Mouse (Mus musculus): Measurements from ENCODE around the gene Sln. TPM values are rescaled to one million over a fixed set of nuclear protein-coding genes. Genes with fewer than 3 reads are reported as not detected.

Gene Sln
- not detected in 2 replicates for polyA plus RNA-seq (2014; fragmentation: Nextera tagmentation; extraction: Ambion mirVana)

DNA sequence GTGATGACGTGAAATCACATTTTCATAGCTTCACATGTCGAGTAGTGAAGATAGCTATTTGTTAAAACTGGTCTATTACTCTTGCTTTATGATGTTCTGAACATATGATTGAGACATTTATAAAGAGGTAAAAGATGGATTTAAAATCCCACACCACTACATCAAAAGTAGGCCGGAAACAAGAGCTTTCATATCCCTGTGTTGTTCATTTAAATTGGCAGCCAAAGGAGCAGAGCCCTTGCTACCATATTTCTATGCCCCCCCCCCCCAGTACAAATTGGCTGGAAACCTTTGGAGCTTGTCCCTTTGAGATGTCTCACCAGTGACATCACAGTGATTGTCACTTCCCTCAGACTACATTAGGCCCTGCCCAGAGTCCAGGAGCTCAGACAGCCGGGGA lies at the start of gene Sln:
Sln (plus strand) TSS at position 301 of the 400 bp plus-strand sequence.
- Histone ChIP-seq H3K27ac (ENCODE audit: low read depth, low read length) (no peak within 1 kb of the TSS), H3K27me3 (ENCODE audit: control insufficient read depth, insufficient read depth, low read length) (no peaks in the 10 kb centered on the region), H3K4me2 (ENCODE audit: low read depth, low read length, severe bottlenecking) (no peak within 1 kb of the TSS), H3K9ac (ENCODE audit: low read length) (no peak within 1 kb of the TSS), H3K4me1 (replicated peaks; ENCODE audit: control insufficient read depth, insufficient read depth, low read length) (no peaks in the 10 kb centered on the region), H3K4me3 (ENCODE audit: low read depth, low read length) (no peak within 1 kb of the TSS), H3K36me3 (ENCODE audit: control insufficient read depth, insufficient read depth, low read length) (no peaks in the 10 kb centered on the region), H3K9me3 (ENCODE audit: control insufficient read depth, low read length) (no peaks in the 10 kb centered on the region)
- ATAC-seq (replicated peaks; ENCODE audit: low FRiP score) (no peak), DNase-seq (ENCODE audit: low spot score) (no peak)
- 86% methylated on average over 4 of the region's 4 CpGs for WGBS

DNA sequence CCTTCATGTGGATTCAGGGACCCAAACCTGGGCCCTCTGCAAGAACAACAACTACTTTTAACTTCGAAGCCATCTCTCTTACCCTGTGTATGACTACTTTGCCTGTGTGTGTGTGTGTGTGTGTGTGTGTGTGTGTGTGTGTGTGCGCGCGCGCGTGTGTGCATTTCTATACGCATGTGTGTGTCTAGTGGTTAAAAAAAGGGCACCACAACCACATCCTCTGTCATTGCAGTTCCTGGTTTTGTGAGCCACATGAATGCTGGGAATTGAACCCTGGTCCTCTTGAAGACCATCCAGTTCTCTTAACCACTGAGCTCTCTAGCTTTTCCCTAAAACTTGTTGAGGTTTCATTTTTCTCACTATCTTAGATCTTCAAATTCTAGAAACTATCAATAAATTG lies 47.0 kb upstream of the Sln start:
- H3K27ac ChIP-seq (ENCODE audit: low read depth, low read length), result no peak overlapping the region
- no peaks in the 10 kb centered on the region for H3K36me3 ChIP-seq (ENCODE audit: control insufficient read depth, insufficient read depth, low read length)
- ATAC-seq (replicated peaks; ENCODE audit: low FRiP score), result no peak
- no peaks in the 10 kb centered on the region for H3K27me3 ChIP-seq (ENCODE audit: control insufficient read depth, insufficient read depth, low read length)
- H3K4me1 ChIP-seq (replicated peaks; ENCODE audit: control insufficient read depth, insufficient read depth, low read length), result no peaks in the 10 kb centered on the region
- no peaks in the 10 kb centered on the region for H3K9me3 ChIP-seq (ENCODE audit: control insufficient read depth, low read length)
- 97% methylated on average over 7 of the region's 7 CpGs for WGBS
- no peak overlapping the region for H3K9ac ChIP-seq (ENCODE audit: low read length)
- no peak overlapping the region for H3K4me3 ChIP-seq (ENCODE audit: low read depth, low read length)
- no peak overlapping the region for H3K4me2 ChIP-seq (ENCODE audit: low read depth, low read length, severe bottlenecking)
- DNase-seq (ENCODE audit: low spot score), result no peak

DNA sequence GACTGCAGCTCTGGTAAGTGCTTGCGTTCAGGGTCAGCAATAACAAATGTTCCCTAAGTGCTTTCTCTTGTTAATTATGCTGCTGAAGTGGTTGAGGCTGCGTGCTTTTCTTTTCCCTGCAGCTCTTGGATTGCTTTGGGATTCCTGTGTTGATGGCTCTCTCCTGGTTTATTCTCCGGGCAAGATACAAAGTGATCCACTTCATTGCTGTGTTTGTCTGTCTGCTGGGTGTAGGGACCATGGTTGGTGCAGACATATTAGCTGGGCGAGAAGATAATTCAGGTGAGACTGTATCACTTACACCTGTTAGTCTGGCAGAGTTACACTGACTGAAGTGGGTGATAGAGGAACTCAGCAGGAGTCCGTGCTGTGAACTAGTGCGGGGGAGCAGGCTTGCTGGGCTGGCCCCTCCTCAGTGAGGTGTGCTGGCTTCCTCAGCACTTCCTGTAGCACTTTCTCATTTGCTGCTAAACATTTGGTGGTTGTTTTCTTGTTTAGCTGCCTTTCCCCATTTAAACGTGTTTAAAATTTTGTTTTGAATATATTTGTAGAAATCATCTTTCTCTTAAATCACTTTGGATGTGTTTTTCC lies 43.4 kb upstream of the Sln start:
- H3K9me3 ChIP-seq (ENCODE audit: control insufficient read depth, low read length), result no peaks in the 10 kb centered on the region
- H3K4me2 ChIP-seq (ENCODE audit: low read depth, low read length, severe bottlenecking), result no peak overlapping the region
- H3K36me3 ChIP-seq (ENCODE audit: control insufficient read depth, insufficient read depth, low read length), result no peaks in the 10 kb centered on the region
- H3K4me1 ChIP-seq (replicated peaks; ENCODE audit: control insufficient read depth, insufficient read depth, low read length), result no peaks in the 10 kb centered on the region
- H3K9ac ChIP-seq (ENCODE audit: low read length), result no peak overlapping the region
- no peak for DNase-seq (ENCODE audit: low spot score)
- no peaks in the 10 kb centered on the region for H3K27me3 ChIP-seq (ENCODE audit: control insufficient read depth, insufficient read depth, low read length)
- ATAC-seq (replicated peaks; ENCODE audit: low FRiP score), result no peak
- 29% methylated on average over 7 of the region's 7 CpGs for WGBS
- no peak overlapping the region for H3K27ac ChIP-seq (ENCODE audit: low read depth, low read length)
- no peak overlapping the region for H3K4me3 ChIP-seq (ENCODE audit: low read depth, low read length)

DNA sequence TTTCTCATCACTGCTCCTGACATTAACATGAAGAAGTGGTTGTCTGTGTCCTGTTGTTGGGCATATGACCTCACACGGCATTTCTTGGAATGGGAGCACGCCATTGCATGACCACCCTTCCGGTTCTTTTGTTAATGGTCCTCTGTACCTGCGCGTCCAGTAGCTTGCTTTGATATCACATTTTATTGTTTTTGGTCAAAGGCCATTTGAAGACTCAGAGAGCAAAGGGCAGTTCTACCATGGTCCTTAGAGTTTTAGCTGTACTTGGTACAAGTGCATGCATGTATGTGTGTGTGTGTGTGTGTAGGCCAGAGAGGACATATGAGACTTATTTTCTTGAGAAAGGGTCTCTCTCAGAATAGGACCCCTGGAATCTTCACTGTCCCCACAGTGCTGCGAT lies 36.5 kb upstream of the Sln start:
- Histone ChIP-seq H3K4me1 (replicated peaks; ENCODE audit: control insufficient read depth, insufficient read depth, low read length) (no peaks in the 10 kb centered on the region), H3K27ac (ENCODE audit: low read depth, low read length) (no peak overlapping the region), H3K27me3 (ENCODE audit: control insufficient read depth, insufficient read depth, low read length) (no peaks in the 10 kb centered on the region), H3K36me3 (ENCODE audit: control insufficient read depth, insufficient read depth, low read length) (no peaks in the 10 kb centered on the region), H3K4me2 (ENCODE audit: low read depth, low read length, severe bottlenecking) (no peak overlapping the region), H3K4me3 (ENCODE audit: low read depth, low read length) (no peak overlapping the region), H3K9me3 (ENCODE audit: control insufficient read depth, low read length) (no peaks in the 10 kb centered on the region), H3K9ac (ENCODE audit: low read length) (no peak overlapping the region)
- DNase-seq (ENCODE audit: low spot score) (no peak), ATAC-seq (replicated peaks; ENCODE audit: low FRiP score) (no peak)
- WGBS, result 94% methylated on average over 6 of the region's 6 CpGs

DNA sequence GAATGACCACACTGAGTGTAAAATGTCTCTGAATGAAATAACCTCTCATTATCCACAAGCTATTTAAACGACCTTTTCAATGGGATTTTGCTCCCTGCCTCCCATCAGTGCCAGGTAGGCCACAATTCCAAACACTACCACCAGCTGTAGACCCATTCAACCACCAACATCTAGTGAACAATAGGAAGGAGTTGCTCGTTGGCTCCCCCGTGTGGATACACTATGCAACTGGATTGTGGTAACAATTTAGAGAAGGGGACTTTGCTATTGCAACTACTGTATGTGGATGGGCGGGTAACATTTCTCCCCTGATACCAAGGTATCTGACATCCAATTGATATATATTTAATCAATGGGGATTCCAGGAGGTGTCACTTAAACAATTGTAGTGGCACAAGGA lies 31.2 kb upstream of the Sln start:
- DNase-seq (ENCODE audit: low spot score) (peak; percentile 68), ATAC-seq (replicated peaks; ENCODE audit: low FRiP score) (no peak)
- Histone ChIP-seq H3K9ac (ENCODE audit: low read length) (no peak overlapping the region), H3K27ac (ENCODE audit: low read depth, low read length) (no peak overlapping the region), H3K36me3 (ENCODE audit: control insufficient read depth, insufficient read depth, low read length) (no peaks in the 10 kb centered on the region), H3K9me3 (ENCODE audit: control insufficient read depth, low read length) (no peaks in the 10 kb centered on the region), H3K27me3 (ENCODE audit: control insufficient read depth, insufficient read depth, low read length) (no peaks in the 10 kb centered on the region), H3K4me2 (ENCODE audit: low read depth, low read length, severe bottlenecking) (no peak overlapping the region), H3K4me3 (ENCODE audit: low read depth, low read length) (no peak overlapping the region), H3K4me1 (replicated peaks; ENCODE audit: control insufficient read depth, insufficient read depth, low read length) (no peaks in the 10 kb centered on the region)
- WGBS, result 40% methylated on average over 4 of the region's 4 CpGs

DNA sequence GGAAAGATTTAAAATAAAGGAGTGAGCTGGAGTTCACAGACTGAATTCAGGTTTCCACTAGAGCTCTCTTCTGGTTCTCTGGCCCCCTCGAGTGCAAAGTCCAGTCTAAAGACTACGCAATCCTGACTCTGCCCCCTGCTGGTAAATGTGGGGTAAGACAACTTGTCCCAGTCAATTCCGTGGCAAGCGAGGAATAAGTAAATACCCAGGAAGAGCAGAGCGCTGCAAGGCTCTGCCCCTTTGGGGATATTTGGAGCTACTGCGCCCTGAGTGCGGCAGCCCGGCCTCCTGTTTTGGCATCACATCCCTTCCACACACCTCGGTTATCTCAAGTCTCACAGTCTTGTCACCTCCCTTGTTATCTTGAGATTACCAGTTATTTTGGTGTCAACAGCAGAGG lies 24.6 kb upstream of the Sln start:
- no peak overlapping the region for H3K9ac ChIP-seq (ENCODE audit: low read length)
- no peaks in the 10 kb centered on the region for H3K36me3 ChIP-seq (ENCODE audit: control insufficient read depth, insufficient read depth, low read length)
- ATAC-seq (replicated peaks; ENCODE audit: low FRiP score) (0 out of 2 replicates have a peak, but pooled peaks have one; percentile 18), DNase-seq (ENCODE audit: low spot score) (peak; percentile 68)
- no peaks in the 10 kb centered on the region for H3K9me3 ChIP-seq (ENCODE audit: control insufficient read depth, low read length)
- H3K4me1 ChIP-seq (replicated peaks; ENCODE audit: control insufficient read depth, insufficient read depth, low read length), result no peaks in the 10 kb centered on the region
- H3K4me2 ChIP-seq (ENCODE audit: low read depth, low read length, severe bottlenecking), result no peak overlapping the region
- no peak overlapping the region for H3K4me3 ChIP-seq (ENCODE audit: low read depth, low read length)
- WGBS, result 12% methylated on average over 9 of the region's 9 CpGs
- H3K27ac ChIP-seq (ENCODE audit: low read depth, low read length), result no peak overlapping the region
- H3K27me3 ChIP-seq (ENCODE audit: control insufficient read depth, insufficient read depth, low read length), result no peaks in the 10 kb centered on the region

DNA sequence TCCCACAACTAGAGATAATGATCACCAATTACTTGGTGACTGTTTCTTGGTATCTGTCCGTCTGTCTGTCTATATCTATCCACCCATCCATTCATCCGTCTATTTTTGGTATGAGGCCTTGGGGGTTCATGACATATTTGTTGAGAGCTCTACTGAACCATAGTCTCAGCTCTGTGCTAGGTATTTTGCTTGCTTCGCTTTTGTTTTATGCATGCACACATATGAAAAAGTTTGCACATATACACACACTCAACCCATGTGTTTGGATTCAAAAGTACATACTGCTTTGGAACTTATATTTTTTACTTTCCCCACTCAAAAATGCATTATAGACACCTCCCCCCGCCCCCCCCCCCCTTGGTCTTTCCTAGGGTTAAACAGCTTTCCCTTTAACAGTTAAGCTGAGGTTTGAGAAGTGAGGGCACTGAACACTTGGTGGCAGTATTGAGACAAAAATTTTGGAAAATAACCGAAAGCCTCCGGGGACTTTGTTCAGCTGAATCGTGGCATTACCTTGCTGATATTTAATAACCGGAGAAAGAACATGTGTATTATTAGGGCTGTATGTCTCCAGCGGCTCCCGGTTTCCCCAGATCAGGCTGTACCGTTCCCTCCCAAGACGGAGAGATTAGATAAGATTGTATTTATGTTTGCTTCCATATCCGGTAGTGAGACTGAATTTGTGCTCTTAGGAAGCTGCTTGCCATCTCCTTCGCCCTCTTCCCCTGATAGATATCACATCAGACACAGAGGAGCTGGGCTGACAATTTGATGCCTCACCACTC lies 20.7 kb upstream of the Sln start:
- H3K27me3 ChIP-seq (ENCODE audit: control insufficient read depth, insufficient read depth, low read length), result no peaks in the 10 kb centered on the region
- H3K27ac ChIP-seq (ENCODE audit: low read depth, low read length), result no peak overlapping the region
- 23% methylated on average over 14 of the region's 14 CpGs for WGBS
- peak overlapping the region; percentile 69 for H3K9ac ChIP-seq (ENCODE audit: low read length)
- H3K9me3 ChIP-seq (ENCODE audit: control insufficient read depth, low read length), result no peaks in the 10 kb centered on the region
- H3K4me1 ChIP-seq (replicated peaks; ENCODE audit: control insufficient read depth, insufficient read depth, low read length), result no peaks in the 10 kb centered on the region
- peak overlapping the region; percentile 32 for H3K4me3 ChIP-seq (ENCODE audit: low read depth, low read length)
- no peaks in the 10 kb centered on the region for H3K36me3 ChIP-seq (ENCODE audit: control insufficient read depth, insufficient read depth, low read length)
- DNase-seq (ENCODE audit: low spot score) (peak; percentile 61), ATAC-seq (replicated peaks; ENCODE audit: low FRiP score) (peak; percentile 51; the same call in 1 of the 2 replicates)
- H3K4me2 ChIP-seq (ENCODE audit: low read depth, low read length, severe bottlenecking), result peak overlapping the region; percentile 55

DNA sequence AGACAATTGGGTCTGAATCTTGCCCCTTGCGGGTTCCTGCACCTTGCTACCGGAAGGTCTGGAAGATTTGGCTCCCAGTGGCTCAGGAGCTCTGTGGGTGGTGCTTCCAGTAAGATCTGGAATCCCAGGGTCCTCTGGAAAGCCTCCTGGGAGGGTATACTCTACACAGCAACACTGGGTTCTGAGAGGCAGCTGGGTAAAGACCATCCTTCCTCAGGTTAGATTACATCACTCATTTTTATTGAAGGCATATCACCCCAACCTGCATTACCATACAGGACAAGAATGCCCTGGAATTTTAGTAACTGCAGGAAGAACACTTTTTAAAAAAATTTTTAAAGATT lies 20.1 kb upstream of the Sln start:
- peak; percentile 50 for DNase-seq (ENCODE audit: low spot score)

DNA sequence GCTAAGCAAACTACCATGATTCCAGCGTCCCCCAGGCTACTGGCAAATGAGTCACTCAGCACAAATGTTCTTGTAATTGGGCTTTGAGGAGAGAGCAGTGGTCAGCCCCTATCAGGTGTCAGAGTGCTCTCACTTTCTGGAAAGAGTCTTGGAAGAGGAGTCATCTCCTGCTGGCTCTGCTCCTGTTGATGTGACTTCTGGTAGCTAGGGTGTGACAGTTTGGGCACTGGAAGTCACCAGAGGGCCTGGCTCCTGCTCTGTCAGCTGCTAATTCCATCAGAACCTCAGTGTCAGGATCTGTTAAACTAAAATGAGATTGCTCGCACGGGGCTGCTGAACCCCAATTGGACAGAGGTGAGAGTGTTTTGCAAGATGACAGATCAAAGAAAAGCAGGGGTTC lies 14.9 kb upstream of the Sln start:
- 73% methylated on average over 3 of the region's 3 CpGs for whole genome bisulfite sequencing
- no peaks in the 10 kb centered on the region for H3K4me1 ChIP-seq (replicated peaks; ENCODE audit: control insufficient read depth, insufficient read depth, low read length)
- no peaks in the 10 kb centered on the region for H3K27me3 ChIP-seq (ENCODE audit: control insufficient read depth, insufficient read depth, low read length)
- DNase-seq (ENCODE audit: low spot score) (no peak), ATAC-seq (replicated peaks; ENCODE audit: low FRiP score) (no peak)
- H3K36me3 ChIP-seq (ENCODE audit: control insufficient read depth, insufficient read depth, low read length), result no peaks in the 10 kb centered on the region
- H3K4me2 ChIP-seq (ENCODE audit: low read depth, low read length, severe bottlenecking), result no peak overlapping the region
- H3K9ac ChIP-seq (ENCODE audit: low read length), result no peak overlapping the region
- no peaks in the 10 kb centered on the region for H3K9me3 ChIP-seq (ENCODE audit: control insufficient read depth, low read length)
- H3K27ac ChIP-seq (ENCODE audit: low read depth, low read length), result no peak overlapping the region
- H3K4me3 ChIP-seq (ENCODE audit: low read depth, low read length), result no peak overlapping the region

More for the DNA sequence above, 20.1 kb upstream of the Sln start:
- H3K9me3 ChIP-seq (ENCODE audit: control insufficient read depth, low read length), result no peaks in the 10 kb centered on the region
- no peaks in the 10 kb centered on the region for H3K36me3 ChIP-seq (ENCODE audit: control insufficient read depth, insufficient read depth, low read length)
- H3K4me3 ChIP-seq (ENCODE audit: low read depth, low read length), result peak overlapping the region; percentile 32
- ATAC-seq (replicated peaks; ENCODE audit: low FRiP score), result 0 out of 2 replicates have a peak, but pooled peaks have one; percentile 27
- H3K27me3 ChIP-seq (ENCODE audit: control insufficient read depth, insufficient read depth, low read length), result no peaks in the 10 kb centered on the region
- H3K9ac ChIP-seq (ENCODE audit: low read length), result peak overlapping the region; percentile 69
- no peaks in the 10 kb centered on the region for H3K4me1 ChIP-seq (replicated peaks; ENCODE audit: control insufficient read depth, insufficient read depth, low read length)
- H3K27ac ChIP-seq (ENCODE audit: low read depth, low read length), result no peak overlapping the region
- H3K4me2 ChIP-seq (ENCODE audit: low read depth, low read length, severe bottlenecking), result peak overlapping the region; percentile 55
- 39% methylated on average over 2 of the region's 2 CpGs for WGBS
